Mouse (Mus musculus): Measurements from ENCODE around the gene Pigl.
"Not testable (repeated sequence)": the region's sequence is repeated elsewhere in the genome, so short reads cannot be mapped to it uniquely, and the experiment has no call there.

Gene Pigl

DNA sequence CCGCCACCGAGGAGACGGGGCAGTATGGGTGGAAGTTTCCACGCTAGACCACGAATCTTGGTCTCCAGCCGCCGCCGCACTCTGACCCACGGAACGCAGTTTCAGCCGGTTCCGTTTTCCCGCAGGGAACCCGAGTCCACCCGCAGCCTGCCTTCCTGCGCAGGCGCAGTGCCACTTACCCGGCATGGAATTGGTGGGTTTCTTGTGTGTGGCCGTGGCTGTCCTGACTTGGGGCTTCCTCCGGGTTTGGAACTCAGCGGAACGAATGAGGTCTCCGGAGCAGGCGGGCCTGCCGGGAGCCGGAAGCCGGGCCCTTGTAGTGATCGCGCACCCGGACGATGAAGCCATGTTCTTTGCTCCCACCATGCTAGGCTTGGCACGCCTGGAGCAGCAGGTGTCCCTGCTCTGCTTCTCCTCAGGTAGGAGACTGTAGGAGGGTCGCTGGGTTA is at the start of gene Pigl, which contains the start of gene Ncor1:
Gene Pigl (plus strand): TSS at position 185 of the 449 bp plus-strand sequence.
Gene Ncor1 (minus strand): TSS at position 266 of the 449 bp plus-strand sequence.
- peak; percentile 54 for DNase-seq (ENCODE audit: low spot score)

DNA sequence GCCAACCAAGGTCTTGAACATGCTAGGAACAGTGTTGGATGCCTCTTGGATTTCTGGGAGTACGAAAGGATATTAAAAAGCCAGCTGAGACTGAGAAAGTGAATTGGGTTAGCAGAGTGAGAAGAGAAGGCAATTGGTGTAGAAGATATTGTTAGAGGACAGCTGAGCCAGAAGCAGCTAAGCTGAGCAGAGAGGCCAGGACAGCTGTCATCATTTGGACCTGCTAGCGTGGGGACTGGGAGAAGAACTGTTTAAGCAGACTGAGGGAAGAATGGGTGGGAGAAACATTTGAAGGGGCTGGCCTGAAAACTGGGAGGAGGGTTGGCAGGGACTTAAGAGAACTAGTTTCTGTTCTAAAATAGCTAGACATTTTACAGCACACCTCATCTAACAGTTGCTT is 49.4 kb upstream of the Pigl start:
- no peak for DNase-seq (ENCODE audit: low spot score)

DNA sequence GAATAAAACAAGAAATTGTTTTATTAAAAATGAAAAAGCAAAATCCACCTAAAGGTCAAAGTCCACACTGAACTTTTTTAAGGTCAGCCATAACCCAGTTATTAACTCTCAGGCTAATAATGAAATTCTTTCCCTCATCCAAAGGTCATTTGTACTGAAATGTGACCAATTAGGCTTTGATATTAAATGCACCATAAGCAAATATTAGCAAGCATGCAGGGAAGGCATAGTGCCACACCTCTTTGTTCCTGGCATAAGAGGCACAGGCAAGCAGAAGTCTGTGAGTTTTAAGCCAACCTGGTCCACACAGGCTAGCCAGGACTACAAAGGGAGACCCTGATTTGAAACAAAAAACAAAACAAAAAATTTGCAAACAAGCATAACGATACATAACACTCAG is 48.6 kb upstream of the Pigl start:
- no peak for DNase-seq (ENCODE audit: low spot score)

DNA sequence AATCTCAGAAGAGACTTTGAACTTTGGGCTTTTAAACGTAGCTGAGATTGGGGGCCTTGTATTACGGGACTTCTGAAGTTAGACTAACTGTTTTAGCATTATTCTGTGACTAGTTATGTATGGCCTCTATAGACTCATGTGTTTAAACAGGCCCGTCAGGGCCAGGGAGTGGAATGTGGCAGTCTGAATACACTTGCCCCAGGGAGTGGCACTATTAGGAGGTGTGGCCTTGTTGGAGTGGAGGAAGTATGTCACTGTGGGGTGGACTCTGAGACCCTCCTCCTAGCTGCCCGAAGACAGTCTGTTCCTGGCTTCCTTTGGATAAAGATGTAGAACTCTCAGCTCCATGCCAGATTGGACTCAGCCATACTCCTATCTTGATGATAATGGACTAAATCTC is 43.2 kb upstream of the Pigl start:
- DNase-seq (ENCODE audit: low spot score), result no peak

DNA sequence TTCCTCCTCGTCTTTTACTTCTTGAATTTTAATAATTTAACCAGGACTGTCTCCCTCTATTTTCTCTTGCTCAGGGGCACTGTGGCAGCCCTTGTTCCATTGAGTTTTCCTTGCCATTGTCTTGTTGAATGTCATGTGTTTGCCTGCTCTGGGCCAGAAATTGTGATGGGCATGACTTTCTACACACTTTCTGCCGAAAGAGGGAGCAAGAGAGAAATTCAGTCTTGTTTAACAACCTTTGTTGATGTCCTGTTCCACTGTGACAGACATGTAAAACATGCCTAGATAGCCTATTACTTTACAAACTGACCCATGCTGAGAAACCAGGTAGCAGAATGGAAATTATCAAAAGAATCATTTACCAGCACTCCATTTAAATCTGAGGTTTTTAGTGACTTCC is 33.7 kb upstream of the Pigl start:
- no peak for DNase-seq (ENCODE audit: low spot score)

DNA sequence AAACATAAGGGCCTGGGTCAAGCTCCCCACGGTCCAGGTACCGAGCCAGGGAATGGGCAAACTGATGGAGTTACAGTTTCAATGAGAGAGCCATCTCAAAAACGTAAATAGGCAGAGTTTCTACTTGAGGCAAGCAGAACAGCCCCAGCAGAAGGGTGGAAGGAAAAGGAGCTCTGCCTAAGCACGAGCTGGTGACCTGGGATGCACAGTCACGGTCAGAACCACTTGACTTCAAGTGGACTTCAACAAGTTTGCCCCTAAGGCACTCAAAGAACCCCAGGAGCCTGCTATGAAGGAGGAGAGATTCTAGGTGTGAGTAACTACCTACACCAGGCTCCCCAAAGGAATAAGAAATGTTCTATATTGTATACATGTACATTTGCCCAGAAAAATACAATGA is 32.0 kb upstream of the Pigl start:
- DNase-seq (ENCODE audit: low spot score), result no peak

DNA sequence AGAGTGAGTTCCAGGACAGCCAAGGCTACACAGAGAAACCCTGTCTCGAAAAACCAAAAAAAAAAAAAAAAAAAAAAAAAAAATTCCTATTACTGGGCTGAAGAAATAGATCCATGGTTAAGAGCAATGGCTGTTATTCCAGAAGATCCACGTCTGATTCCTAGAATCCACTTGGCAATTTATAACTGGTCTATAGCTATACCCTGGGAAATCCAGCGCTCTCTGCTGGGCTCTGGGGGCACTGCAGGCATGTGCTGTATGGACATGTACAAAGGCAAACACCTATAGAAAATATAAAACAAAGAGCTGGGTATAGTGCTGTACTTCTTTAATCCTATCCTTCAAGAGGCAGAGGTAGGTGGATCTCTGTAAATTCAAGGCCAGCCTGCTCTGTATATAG is 31.2 kb upstream of the Pigl start:
- no peak for DNase-seq (ENCODE audit: low spot score)

DNA sequence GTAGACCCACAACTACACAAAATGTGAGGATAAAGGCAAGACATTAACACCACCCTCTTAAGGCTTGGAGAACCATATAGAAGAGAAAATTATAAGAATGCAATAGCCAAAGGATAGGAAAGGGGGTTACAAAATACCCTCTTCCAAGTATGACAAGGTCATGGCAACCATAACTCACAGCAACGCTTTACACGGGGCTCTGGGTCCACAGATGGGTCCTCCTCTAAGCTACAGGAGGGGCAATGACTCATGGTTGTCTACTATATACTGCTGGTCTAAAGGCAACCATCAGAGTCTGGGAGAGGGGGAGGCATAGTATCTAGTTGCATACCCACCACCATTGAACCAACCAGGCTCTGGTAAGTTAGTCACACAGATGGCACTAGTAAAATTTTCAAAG is 26.0 kb upstream of the Pigl start:
- DNase-seq (ENCODE audit: low spot score), result no peak

DNA sequence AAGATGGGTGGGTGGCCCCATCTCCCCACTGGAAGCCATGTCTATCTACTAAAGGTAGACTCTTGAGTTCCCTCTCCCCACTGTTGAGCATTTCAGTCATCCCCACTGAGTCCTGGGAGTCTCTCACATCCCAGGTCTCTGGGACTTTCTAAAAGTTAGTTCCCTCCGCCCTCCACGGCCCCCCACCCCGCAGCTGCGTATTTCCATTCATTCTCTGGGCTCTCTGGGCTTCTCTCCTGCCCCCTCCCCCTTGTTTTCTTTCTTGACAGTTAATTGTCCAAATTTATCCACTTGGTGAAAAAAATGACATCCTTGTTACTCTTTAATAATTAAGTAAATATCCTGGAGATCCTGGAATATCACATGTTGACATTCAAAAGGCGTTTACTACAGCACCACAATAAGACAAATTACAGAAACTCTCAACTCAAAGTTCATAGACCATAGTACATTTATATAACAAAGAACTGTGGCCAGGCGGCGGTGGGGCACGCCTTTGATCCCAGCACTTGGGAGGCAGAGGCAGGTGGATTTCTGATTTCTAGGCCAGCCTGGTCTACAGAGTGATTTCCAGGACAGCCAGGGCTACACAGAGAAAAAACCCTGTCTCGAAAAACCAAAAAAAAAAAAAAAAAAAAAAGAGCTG is 17.5 kb upstream of the Pigl start:
- DNase-seq (ENCODE audit: low spot score), result no peak

DNA sequence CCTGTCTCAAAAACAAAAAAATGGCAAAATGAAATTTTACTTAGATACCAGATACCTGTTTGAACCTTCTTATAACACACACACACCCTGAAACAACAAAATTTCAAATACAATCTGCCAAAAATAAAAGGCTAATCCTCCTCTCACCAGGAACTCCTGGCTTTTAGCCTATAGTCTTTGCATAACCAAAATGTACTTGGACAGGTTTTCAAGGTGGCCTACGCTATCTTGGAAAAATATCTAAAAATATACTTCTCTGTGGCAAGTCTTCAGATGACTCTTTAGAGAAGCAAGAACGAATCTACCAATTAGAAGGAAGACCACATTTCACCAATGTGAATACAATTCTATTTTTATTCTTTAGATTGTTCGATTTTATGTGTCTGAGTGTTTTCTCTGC is 12.5 kb upstream of the Pigl start:
- no peak for DNase-seq (ENCODE audit: low spot score)

DNA sequence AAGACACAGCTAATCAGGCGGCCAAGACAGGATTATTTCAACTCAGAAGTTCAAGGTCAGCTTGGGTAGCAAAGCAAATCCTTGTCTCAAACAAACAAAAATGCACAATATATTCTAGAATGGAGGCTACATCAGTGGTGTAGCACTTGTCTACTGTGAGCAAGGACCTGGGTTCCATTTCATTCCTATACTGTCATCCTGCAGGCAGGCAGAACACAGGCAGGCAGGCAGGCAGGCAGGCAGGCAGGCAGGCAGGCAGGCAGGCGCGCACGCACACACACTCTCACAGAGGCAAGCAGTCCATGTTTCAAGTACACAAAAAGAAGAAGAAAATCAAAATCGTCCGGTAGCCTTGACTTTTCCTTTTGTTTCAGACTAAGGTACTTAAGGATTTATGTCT is 9.3 kb upstream of the Pigl start:
- no peak for DNase-seq (ENCODE audit: low spot score)

DNA sequence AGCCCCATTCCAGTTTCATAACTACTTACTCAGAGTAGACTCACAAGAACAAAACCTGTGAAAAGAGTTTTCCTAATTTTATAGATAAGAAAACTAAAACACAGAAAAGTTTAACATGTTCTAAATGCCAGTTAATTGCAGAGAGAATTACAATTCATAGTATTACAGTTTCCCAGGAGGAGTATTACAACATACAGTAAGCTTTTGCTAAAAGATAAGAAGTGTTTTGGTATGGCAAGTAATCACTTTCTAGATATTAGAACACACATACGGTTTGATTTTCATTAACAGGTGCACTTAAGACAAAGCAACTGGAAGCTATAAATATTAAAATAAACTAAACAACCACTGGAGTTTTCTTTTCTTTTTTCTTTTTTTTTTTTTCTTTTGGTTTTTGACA is 3.1 kb upstream of the Pigl start:
- DNase-seq (ENCODE audit: low spot score), result no peak

DNA sequence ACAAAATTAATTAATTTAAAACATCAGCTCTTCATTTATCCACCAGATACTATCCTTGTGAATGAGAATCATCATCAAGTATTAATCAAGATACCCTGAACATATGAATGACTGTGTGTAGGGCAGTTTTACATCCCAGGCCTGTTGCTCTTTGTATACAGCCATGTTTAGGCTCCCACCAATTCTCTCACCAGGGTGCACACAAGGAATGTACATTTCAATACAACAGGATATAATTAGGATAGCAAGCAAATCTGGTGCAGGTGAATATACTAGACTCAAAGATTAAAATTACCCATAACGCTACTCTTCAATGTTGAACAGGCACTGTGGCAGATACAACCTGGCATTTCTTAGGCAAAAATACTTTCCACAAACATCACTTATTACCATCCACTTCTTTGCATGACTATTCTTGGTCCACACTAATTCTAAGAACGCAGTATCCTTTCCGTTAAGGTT is 2.2 kb upstream of the Pigl start:
- no peak for DNase-seq (ENCODE audit: low spot score)

DNA sequence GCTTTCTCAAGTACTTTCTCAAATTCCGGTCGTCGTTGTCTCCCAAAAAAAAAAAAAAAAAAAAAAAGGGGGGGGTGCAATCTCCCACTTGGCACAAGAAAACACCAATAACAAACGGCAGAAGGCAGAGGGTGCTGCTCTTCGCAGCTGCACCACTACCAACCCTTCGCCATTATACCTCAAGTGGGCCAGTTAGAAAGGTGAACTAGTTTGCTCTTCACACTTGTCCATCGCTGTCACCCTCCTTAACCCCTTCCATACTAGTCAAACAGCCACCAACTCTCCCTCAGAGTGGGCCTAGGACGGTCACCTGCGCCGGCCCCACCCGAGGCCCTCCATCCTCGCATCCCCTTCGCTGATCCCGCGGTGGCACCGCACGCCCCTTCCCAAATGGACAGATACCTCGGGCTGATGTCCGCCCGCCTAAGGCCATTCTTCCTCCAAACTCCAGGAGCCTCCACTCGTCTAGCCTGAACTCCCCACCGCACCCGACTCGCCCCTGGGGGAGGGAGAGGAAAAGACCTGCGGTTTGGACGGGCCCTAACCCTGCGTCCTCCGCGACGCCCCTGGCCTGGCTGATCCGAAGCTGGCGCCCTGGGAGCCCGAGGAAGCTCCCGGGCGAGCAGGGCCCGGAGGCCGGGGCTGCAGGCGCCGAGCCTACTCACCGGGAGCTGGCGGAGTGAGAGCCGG is 1.6 kb upstream of the Pigl start:
- peak; percentile 51 for DNase-seq (ENCODE audit: low spot score)

DNA sequence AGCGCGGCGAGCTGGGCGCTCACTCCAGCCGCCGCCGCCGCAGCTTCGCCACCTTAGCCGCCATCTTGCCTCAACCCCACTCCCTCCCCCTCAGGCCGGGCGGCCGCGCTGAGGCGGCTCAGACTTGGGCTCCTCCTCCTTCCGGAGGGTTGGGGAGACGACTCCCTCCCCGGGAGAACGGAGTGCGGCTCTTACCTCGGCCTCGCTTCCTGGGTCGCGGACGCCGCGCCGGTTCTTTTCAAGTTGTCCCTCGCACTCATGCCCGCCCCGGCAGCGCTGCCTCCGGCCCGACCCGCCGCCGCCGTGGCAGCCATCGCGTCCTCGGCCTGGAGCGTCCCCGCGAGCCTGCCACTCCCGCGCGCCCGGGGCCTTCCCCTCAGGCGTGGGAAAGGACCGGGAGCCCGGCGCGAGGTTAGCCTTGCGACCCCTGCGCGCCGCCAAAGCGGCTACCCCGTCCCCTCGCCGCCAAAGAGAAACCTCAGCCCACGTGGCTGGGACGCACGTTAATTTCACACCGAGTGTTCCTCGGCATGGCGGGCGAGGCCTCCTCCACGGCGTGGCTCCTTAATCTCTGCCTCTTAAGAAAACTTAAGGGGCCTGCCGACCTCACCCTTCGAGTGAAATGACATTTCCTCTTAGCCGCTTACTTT is 894 bp upstream of the Pigl start:
- DNase-seq (ENCODE audit: low spot score), result peak; percentile 84

DNA sequence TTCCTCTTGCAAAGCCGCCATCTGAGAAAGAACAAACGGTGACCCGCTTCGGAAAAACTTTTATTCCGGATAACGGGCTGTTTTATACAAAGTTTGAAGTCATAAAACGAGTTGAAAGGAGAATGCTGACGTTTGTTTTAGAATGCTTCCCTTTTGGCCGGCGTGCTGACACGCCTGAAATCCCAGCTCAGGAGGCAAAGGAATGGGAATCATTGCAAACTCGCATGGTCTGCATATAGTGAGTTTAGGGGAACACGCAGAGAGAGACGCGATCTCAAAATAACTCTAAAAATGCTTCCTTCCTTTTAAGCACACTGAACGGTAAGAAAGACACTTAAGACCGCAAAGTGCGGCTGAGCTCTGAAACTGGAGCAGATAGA is 379 bp upstream of the Pigl start:
- peak; percentile 13 for DNase-seq (ENCODE audit: low spot score)

DNA sequence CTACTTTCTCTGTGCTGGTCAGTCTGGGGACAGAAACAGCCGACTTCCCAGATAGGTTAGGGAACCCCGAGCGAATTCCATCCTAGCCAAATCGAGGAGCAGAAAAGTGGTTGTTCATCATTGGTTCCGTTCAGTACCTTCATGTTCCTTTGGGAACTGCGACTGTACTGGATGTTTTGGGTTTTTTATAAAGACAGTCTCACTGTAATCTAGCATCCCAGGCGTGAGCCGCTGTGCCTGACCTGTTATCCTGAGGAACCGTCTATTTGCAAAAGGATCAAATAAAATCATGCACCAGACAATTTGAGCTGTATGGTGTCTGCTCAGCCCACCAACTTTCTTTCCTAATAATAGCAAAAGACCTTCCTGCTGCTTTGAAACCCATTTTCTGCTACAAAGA is 520 bp downstream of the Pigl start:
- DNase-seq (ENCODE audit: low spot score), result no peak

DNA sequence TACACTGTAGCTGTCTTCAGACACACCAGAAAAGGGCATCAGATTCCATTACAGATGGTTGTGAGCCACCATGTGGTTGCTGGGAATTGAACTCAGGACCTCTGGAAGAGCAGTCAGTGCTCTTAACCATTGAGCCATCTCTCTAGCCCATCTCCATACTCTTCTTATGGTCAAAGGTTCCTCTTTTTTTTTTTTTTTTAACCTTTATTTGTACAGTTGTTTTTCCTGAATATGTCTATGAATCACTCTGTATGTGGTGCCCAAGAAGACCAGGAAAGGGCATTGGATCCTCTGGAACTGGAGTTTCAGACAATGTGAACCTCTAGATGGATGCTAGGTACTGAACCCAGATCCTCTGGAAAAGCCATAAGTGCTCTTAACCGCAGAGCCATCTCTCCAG is 4.3 kb downstream of the Pigl start:
- DNase-seq (ENCODE audit: low spot score), result not testable (repeated sequence)

DNA sequence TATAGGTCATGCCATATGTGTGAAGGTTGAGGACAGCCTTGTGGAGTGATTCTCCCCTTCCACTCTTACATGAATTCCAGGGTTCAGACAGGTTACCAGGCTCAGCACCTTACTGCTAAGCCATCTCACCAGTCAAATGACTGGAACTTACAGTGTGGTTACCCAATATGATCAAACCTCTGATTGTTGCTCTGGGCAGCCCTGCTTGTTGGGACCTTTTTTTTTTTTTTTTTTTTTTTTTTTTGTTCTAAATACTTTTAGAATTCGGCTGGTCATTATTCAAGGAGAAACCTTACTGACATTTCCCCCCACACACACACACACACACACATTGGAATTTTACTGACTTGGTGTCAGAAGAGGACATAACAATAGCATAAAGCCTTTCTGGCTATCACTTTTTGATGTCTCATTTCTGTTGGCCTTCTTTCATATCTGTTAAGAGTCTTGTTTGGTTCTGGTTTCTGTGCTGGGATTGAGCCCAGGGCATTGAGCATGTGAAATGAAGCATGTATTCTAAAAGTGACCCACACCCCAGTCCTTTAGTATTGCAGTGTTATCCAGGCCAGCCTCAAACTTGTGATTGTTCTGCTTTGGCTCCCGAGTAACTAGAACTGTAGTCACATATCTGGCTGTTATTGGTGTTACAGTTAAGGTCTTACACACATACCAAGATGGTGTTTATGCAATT is 5.1 kb downstream of the Pigl start:
- no peak for DNase-seq (ENCODE audit: low spot score)

DNA sequence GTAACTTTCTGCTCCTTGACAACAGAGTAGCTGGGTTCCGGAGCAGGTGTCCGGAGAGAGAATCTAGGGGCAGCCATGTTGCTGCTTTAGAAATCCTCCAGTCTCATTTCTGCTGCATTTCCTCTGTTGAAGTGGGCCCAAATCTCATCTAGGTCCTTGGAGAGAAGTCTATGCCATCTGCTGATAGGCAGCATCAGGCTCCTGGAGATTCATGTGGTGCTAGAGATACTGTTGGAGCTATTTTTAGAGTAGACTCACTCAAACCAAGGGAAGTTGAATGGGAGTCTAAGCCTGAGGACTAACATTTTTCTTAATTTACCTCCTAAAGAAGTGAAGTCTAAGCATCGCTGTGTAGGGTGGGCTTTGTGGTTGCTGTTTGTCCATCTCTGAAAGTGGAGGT is 6.4 kb downstream of the Pigl start:
- no peak for DNase-seq (ENCODE audit: low spot score)

DNA sequence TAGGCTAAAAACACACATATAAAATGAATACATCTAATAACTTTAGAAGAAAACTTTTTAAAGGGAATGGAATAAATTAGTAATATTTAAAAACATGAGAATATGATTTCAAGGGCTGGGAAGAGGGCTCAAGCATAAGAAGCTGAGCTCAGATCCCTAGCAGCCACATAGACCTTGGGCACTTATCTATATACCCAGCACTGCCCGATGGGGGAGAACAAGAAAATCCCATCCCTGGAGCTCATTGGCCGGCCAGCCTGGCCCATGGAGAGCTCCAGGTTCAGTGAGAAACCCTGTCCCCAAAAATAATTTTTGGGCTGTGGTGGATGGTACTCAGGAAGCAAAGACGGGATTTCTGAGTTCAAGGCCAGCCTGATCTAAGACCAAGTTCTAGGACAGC is 7.6 kb downstream of the Pigl start:
- no peak for DNase-seq (ENCODE audit: low spot score)

DNA sequence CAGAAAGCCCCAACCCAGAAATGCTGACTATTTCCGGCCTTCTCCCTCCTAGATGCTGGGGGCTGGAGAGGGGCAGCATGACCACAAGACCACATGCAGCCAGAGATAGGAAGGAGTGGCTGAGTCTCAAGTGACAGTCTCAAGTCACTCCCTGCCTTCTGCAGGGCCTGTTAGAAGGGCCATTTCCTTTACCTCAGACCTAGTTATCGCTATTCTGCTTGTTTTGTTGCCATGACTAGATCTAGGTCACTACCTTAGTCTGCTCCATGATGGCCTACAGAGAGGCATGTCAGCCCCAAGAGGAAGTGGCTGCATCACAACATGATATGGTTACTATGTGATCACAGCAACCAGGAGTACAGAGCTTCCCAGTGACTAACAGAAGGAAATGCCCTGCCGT is 8.3 kb downstream of the Pigl start:
- no peak for DNase-seq (ENCODE audit: low spot score)

DNA sequence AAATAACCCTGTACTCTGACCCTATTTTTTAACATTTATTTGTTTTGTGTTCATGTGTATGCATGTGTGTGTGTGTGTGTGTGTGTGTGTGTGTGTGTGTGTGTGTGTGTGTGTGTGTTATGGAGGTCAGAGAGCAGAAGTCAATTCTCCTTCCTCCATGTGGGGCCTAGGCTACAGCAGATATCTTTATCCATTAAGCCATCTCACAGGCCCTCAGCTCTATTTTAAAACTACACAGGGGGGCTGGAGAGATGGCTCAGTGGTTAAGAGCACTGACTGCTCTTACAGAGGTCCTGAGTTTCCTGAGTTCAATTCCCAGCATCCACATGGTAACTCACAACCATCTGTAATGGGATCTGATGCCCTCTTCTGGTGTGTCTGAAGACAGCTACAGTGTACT is 9.0 kb downstream of the Pigl start:
- DNase-seq (ENCODE audit: low spot score), result not testable (repeated sequence)
